Mouse (Mus musculus) cortical plate, adult 2 months (tissue): ENCODE measurements around the gene Cep95.

Source experiments
- CTCF ChIP-seq: fragments of 200-500 bp; IDR thresholded peaks from 2 replicates; pipeline ENCODE4 v1.5.1; 2011; ENCODE audit warnings: mild to moderate bottlenecking, control low read depth, low read length; ENCODE audit not compliant: insufficient read depth; ENCODE audit errors: extremely low read depth
- POLR2A ChIP-seq: fragments of 200-500 bp; IDR thresholded peaks from 2 replicates; pipeline ENCODE4 v1.6.1; 2011; ENCODE audit warnings: mild to moderate bottlenecking, low read length, control low read depth; ENCODE audit not compliant: insufficient read depth; ENCODE audit errors: extremely low read depth

DNA sequence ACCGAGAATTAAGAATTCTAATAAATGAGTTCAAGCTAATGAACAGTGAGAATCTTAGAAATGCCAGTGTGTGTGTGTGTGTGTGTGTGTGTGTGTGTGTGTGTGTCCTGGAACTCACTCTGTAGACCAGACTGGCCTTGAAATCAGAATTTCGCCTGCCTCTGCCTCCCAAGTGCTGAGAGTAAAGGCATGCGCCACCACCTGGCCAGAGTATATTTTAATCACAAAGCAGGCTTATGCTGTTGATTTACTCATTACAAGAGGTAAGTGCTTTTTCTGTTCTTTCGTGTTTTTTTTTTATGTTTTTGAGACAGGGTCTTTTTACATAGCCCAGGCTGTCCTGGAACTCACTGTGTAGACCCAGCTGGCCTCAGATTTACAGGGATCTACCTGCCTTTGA, 4.8 kb downstream of the Cep95 start:
- TF ChIP-seq POLR2A (no peak), CTCF (no peak)
